Mouse (Mus musculus): Measurements from ENCODE around the gene Ttc8. TPM values are rescaled to one million over a fixed set of nuclear protein-coding genes. Genes with fewer than 3 reads are reported as not detected.
A peak's percentile ranks its signal among the peaks of the same experiment; 100 is the strongest.

Ttc8 gene
- polyA plus RNA-seq, 1 experiment from 2014 or later: 36.7 TPM

DNA sequence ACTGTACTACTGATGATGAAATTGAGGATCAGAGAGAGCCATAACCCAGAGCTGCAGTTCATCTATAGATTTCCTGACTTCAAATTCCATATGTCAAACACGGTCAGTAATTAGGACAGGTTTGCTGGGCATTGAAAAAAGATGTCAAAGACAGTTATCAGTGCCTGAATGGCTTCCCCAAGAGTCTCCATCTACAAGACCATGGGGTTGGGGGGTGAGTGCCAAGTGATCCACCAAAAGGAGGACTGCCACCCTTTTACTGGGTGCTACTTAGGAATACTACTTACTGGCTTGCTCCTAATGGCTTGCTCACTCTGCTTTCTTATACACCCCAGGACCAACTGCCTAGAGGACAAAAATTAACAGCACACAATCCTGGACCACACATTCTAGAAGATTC is 88.4 kb downstream of the Ttc8 start:
- H3K27me3 ChIP-seq: 0 out of 2 replicates have a peak, but pooled peaks cover 3% of the 10 kb centered on the region
- no peak overlapping the region for H3K27ac ChIP-seq
- H3K4me2 ChIP-seq (replicated peaks): no peak overlapping the region
- H3K9ac ChIP-seq: no peak overlapping the region
- H3K4me3 ChIP-seq: no peak overlapping the region
- WGBS: 91% methylated on average over 1 of the region's 1 CpGs
- no peak for ATAC-seq (ENCODE audit: low FRiP score, low read depth)
- 0 out of 2 replicates have a peak, but pooled peaks cover 2% of the 10 kb centered on the region for H3K9me3 ChIP-seq
- H3K4me1 ChIP-seq: peaks cover 5% of the 10 kb centered on the region; the same call in 1 of the 2 replicates
- no peaks in the 10 kb centered on the region for H3K36me3 ChIP-seq

DNA sequence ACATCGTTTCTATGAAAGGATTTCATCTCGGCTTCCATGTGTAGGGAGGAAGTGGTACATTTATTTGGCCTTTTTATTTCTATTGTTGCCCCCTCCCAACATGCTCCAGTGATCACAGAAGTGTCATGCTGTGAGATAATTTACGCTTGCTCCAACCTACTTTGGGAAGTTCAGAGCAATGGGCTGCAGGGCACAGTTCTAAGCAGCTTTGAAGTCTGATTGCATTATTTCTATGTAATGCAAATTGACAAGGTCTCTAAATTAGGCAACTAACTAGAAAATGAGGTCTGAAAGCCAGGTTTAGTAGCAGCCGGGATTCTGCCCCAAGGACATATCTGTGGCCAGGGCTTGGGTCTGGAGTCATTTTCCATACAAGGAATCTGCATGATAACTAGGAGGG is 89.1 kb downstream of the Ttc8 start:
- Histone ChIP-seq H3K27ac (no peak overlapping the region), H3K36me3 (no peaks in the 10 kb centered on the region), H3K4me3 (no peak overlapping the region), H3K4me2 (replicated peaks) (no peak overlapping the region), H3K27me3 (0 out of 2 replicates have a peak, but pooled peaks cover 3% of the 10 kb centered on the region), H3K4me1 (peaks cover 5% of the 10 kb centered on the region; the same call in 1 of the 2 replicates), H3K9me3 (0 out of 2 replicates have a peak, but pooled peaks cover 5% of the 10 kb centered on the region), H3K9ac (no peak overlapping the region)
- no peak for ATAC-seq (ENCODE audit: low FRiP score, low read depth)
- 28% methylated on average over 4 of the region's 4 CpGs for WGBS

DNA sequence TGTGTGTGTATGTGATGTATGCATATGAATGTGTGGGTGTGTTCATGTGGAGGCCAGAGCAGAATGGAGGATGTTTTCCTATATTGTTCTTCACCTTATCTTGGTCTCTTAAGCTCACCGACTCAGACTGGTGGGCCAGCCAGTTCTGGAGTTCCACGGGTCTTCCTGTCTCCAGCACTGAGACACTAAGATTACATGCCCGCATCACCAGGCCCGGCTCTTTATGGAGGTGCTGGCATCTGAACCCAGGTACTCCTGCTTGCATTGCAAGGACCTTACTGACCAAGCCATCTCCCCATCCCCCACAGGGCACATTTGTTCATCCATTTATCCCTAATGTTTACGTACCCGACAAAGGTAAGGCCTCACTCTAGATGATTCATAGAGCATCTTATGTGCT is 89.7 kb downstream of the Ttc8 start:
- Histone ChIP-seq H3K4me1 (peaks cover 5% of the 10 kb centered on the region; the same call in 1 of the 2 replicates), H3K4me2 (replicated peaks) (no peak overlapping the region), H3K27me3 (0 out of 2 replicates have a peak, but pooled peaks cover 3% of the 10 kb centered on the region), H3K27ac (no peak overlapping the region), H3K9ac (no peak overlapping the region), H3K36me3 (no peaks in the 10 kb centered on the region), H3K9me3 (0 out of 2 replicates have a peak, but pooled peaks cover 5% of the 10 kb centered on the region), H3K4me3 (no peak overlapping the region)
- ATAC-seq (ENCODE audit: low FRiP score, low read depth): no peak
- 81% methylated on average over 6 of the region's 6 CpGs for WGBS

- 14% methylated on average over 22 of the region's 22 CpGs for WGBS
- Histone ChIP-seq H3K36me3 (no peaks in the 10 kb centered on the region), H3K4me2 (replicated peaks) (peak overlapping the region; percentile 47), H3K4me3 (no peak overlapping the region), H3K9me3 (0 out of 2 replicates have a peak, but pooled peaks cover 5% of the 10 kb centered on the region), H3K27me3 (0 out of 2 replicates have a peak, but pooled peaks cover 3% of the 10 kb centered on the region), H3K4me1 (peaks cover 5% of the 10 kb centered on the region; the same call in 1 of the 2 replicates), H3K27ac (no peak overlapping the region), H3K9ac (no peak overlapping the region)
- no peak for ATAC-seq (ENCODE audit: low FRiP score, low read depth)
Measured at GRCm38 (mm10) chr12:99011161-99011861, 90.9 kb downstream of the Ttc8 start.

DNA sequence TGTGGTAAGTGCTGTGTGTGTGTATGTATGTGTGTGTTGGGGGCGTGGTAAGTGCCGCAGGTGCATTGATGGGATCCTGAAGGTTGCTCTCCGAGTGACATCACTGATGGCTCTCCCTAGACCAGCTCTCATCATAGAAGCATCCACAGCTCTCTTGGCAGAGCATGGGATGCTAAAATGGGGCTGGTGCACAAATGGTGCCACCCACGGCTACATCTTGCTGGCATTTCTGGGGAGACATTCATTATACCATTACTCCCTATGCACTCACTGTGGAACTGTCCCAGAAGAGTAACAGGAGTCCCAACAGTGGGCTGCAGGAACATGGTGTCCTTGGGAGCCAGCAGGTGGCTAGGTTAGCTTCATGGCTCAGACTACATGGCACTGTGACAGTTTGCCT is 95.5 kb downstream of the Ttc8 start:
- no peak for ATAC-seq (ENCODE audit: low FRiP score, low read depth)
- 0 out of 2 replicates have a peak, but pooled peaks cover 5% of the 10 kb centered on the region for H3K9me3 ChIP-seq

GRCm38 (mm10) chr12:99024430-99024960 is 104.1 kb downstream of the Ttc8 start:
- Histone ChIP-seq H3K4me1 (no peaks in the 10 kb centered on the region), H3K36me3 (no peaks in the 10 kb centered on the region), H3K9me3 (no peaks in the 10 kb centered on the region), H3K4me3 (no peak overlapping the region), H3K27me3 (no peaks in the 10 kb centered on the region), H3K9ac (no peak overlapping the region), H3K4me2 (replicated peaks) (no peak overlapping the region), H3K27ac (no peak overlapping the region)
- no peak for ATAC-seq (ENCODE audit: low FRiP score, low read depth)
- 85% methylated on average over 6 of the region's 6 CpGs for WGBS

More for the DNA sequence above, 95.5 kb downstream of the Ttc8 start:
- Histone ChIP-seq H3K36me3 (no peaks in the 10 kb centered on the region), H3K4me2 (replicated peaks) (no peak overlapping the region), H3K4me1 (peaks cover 5% of the 10 kb centered on the region; the same call in 1 of the 2 replicates), H3K4me3 (no peak overlapping the region), H3K27me3 (0 out of 2 replicates have a peak, but pooled peaks cover under 1% of the 10 kb centered on the region), H3K9ac (no peak overlapping the region), H3K27ac (no peak overlapping the region)
- WGBS: 90% methylated on average over 4 of the region's 4 CpGs

- WGBS: 67% methylated on average over 2 of the region's 2 CpGs
- no peaks in the 10 kb centered on the region for H3K36me3 ChIP-seq
- no peak overlapping the region for H3K4me2 ChIP-seq (replicated peaks)
- no peak for ATAC-seq (ENCODE audit: low FRiP score, low read depth)
- no peaks in the 10 kb centered on the region for H3K4me1 ChIP-seq
- H3K27ac ChIP-seq: no peak overlapping the region
- H3K4me3 ChIP-seq: no peak overlapping the region
- H3K27me3 ChIP-seq: no peaks in the 10 kb centered on the region
- no peak overlapping the region for H3K9ac ChIP-seq
- no peaks in the 10 kb centered on the region for H3K9me3 ChIP-seq
Measured at GRCm38 (mm10) chr12:99026291-99026690, 105.9 kb downstream of the Ttc8 start.

DNA sequence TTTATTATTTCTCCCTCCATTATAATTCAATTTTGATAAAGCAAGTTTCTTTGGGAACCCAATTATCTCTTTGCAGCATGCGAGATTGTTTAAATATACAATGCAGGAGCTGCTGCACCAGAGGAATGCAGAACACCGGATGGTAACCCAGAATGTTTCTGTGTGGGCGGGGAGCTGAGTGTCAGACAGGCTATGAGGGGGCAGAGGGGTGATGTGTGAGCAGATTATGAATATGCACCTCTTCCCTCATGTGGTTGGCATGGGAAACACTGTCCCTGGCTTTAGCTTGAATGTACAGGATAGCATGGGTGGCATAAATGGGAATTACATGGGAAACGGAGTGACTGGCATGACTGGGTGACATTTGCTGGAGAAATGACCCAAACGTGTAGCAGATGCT is 108.3 kb downstream of the Ttc8 start:
- no peak overlapping the region for H3K9ac ChIP-seq
- no peaks in the 10 kb centered on the region for H3K9me3 ChIP-seq
- H3K4me3 ChIP-seq: no peak overlapping the region
- no peak overlapping the region for H3K27ac ChIP-seq
- no peak overlapping the region for H3K4me2 ChIP-seq (replicated peaks)
- WGBS: 65% methylated on average over 5 of the region's 5 CpGs
- H3K27me3 ChIP-seq: no peaks in the 10 kb centered on the region
- no peaks in the 10 kb centered on the region for H3K4me1 ChIP-seq
- H3K36me3 ChIP-seq: no peaks in the 10 kb centered on the region
- ATAC-seq (ENCODE audit: low FRiP score, low read depth): no peak

- 62% methylated on average over 1 of the region's 1 CpGs for WGBS
- no peaks in the 10 kb centered on the region for H3K36me3 ChIP-seq
- no peak for ATAC-seq (ENCODE audit: low FRiP score, low read depth)
Measured at GRCm38 (mm10) chr12:99030022-99030421, 109.6 kb downstream of the Ttc8 start.

More at GRCm38 (mm10) chr12:99030022-99030421, 109.6 kb downstream of the Ttc8 start:
- H3K27me3 ChIP-seq: no peaks in the 10 kb centered on the region
- H3K9me3 ChIP-seq: no peaks in the 10 kb centered on the region
- no peak overlapping the region for H3K4me2 ChIP-seq (replicated peaks)
- no peak overlapping the region for H3K27ac ChIP-seq
- no peak overlapping the region for H3K9ac ChIP-seq
- H3K4me3 ChIP-seq: no peak overlapping the region
- H3K4me1 ChIP-seq: no peaks in the 10 kb centered on the region

Other genes starting within 250 kb of the Ttc8 start
- 6.1 and 7.6 TPM in 2 replicates for gene Ptpn21, start 183.2 kb upstream of the Ttc8 start, polyA plus RNA-seq (2015; fragmentation: Nextera tagmentation; extraction: Ambion mirVana)
- 129 and 136 TPM in 2 replicates for gene Zc3h14, start 173.6 kb upstream of the Ttc8 start, polyA plus RNA-seq (2015; fragmentation: Nextera tagmentation; extraction: Ambion mirVana)
- gene Eml5, start 19.1 kb upstream of the Ttc8 start, polyA plus RNA-seq (2015; fragmentation: Nextera tagmentation; extraction: Ambion mirVana): 2.5 and 2.9 TPM in 2 replicates

Data from limb, embryonic 13.5 days (tissue).